Mouse (Mus musculus) forebrain, embryonic 13.5 days (tissue): ENCODE results near the gene Acox1. TPM values are rescaled to one million over a fixed set of nuclear protein-coding genes. Genes with fewer than 3 reads are reported as not detected.

Experiments
- ATAC-seq: fragments of 200-750 bp; cut with Nextera tagmentation; 2 replicates; pipeline ENCODE4 v1.8.0; 2017
- H3K27ac ChIP-seq: fragments of 300-500 bp; sonication (generic); 2 replicates; pipeline ENCODE4 v1.5.1; 2015; ENCODE audit warnings: inconsistent platforms, mild to moderate bottlenecking, moderate library complexity
- H3K27me3 ChIP-seq: fragments of 300-500 bp; sonication (generic); 2 replicates; pipeline ENCODE4 v1.6.1; 2015; ENCODE audit warnings: mild to moderate bottlenecking, inconsistent platforms
- H3K36me3 ChIP-seq: fragments of 300-500 bp; sonication (generic); 2 replicates; pipeline ENCODE4 v1.6.1; 2015; ENCODE audit warnings: mild to moderate bottlenecking, inconsistent platforms; ENCODE audit not compliant: poor library complexity, severe bottlenecking
- H3K4me1 ChIP-seq: fragments of 300-500 bp; sonication (generic); 2 replicates; pipeline ENCODE4 v1.6.1; 2015; ENCODE audit warnings: inconsistent platforms
- H3K4me2 ChIP-seq: fragments of 300-500 bp; sonication (generic); 2 replicates; pipeline ENCODE4 v1.6.1; 2015; ENCODE audit warnings: inconsistent platforms, mild to moderate bottlenecking, moderate library complexity
- H3K4me3 ChIP-seq: fragments of 300-500 bp; sonication (generic); 2 replicates; pipeline ENCODE4 v1.5.1; 2015; ENCODE audit warnings: mild to moderate bottlenecking, inconsistent platforms
- H3K9ac ChIP-seq: fragments of 300-500 bp; sonication (generic); 2 replicates; pipeline ENCODE4 v1.6.1; 2015; ENCODE audit warnings: mild to moderate bottlenecking, inconsistent platforms
- H3K9me3 ChIP-seq: fragments of 300-500 bp; sonication (generic); replicated peaks from 2 replicates; pipeline ENCODE4 v1.6.1; 2016; ENCODE audit warnings: inconsistent platforms
- WGBS: fragments of 180-500 bp; shearing (Covaris S2); methylation state at CpG from one replicate; pipeline ENCODE4 v1.1.7; 2015; 5-methylcytosine and 5-hydroxymethylcytosine counted together
- polyA plus RNA-seq: library from polyadenylated mRNA; unstranded; fragments of >200 nt; fragmentation: Nextera tagmentation; extraction: Ambion mirVana; gene quantifications from 2 replicates; pipeline ENCODE4 v1.2.1, GENCODE M21; 2015

Gene Acox1
- polyA plus RNA-seq, 1 experiment from 2014 or later, result 35.0 TPM

DNA sequence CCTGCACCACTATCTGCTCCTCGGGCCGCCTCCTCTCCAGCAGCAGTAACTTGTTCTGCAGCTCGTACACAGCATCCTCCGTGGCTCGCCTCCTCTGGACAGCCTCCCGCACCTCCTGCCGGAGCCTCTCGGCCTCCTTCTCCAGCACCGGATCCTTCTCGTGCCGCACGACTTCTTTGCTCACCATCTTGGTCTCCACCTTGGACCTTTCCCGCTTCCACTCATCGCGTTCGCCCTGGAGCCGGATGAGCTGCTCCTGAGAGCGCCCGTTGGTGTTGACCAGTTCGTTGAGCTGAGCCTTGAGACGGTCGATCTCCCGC lies 23.9 kb upstream of the Acox1 start:
- no peak for ATAC-seq
- H3K27me3 ChIP-seq, result peaks cover 51% of the 10 kb centered on the region

DNA sequence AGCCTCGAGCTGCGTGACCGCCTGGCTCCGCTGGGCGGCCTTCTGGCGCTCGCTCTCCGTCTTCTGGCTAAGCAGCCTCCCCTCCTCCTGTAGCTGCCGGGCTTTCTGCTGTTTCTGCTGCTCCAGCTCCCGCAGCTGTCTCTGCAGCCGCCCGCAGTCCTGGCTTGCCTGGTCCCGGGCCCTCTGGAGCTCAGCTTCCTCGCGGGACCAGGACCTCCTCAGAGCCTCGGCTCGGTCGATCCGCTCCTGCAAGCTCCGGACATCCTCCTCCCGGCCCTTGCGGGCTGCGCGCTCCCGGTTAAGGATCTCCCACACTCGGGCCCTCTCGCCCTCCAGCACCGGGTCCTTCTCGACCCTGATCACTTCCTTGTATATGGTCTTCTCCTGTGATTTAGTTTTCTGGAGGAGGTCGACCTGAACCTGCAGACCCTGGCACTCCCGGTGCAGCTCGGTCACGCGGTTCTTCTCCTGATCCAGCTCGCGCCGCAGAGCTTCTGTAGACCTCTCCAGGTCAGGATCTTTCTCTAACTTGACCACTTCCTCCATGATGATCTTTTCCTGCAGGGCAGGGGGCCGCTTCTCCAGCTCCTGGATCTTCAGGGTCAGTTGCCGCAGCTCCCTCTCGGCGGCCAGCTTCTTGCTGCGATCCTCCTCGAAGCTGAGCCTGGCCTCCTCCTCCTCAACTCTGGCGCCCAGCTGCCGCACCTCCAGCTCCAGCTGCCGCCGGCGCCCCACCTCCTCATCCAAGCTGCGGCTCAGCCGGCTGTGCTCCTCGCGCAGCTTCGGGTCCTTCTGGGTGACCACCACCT lies 23.3 kb upstream of the Acox1 start:
- WGBS, result 10% methylated on average over 53 of the region's 53 CpGs
- Histone ChIP-seq H3K4me3 (peak overlapping the region; percentile 26), H3K27ac (no peak overlapping the region), H3K9ac (peak overlapping the region; percentile 22; the same call in 1 of the 2 replicates), H3K27me3 (peaks cover 51% of the 10 kb centered on the region), H3K36me3 (no peaks in the 10 kb centered on the region), H3K4me2 (peak overlapping the region; percentile 56), H3K9me3 (0 out of 2 replicates have a peak, but pooled peaks cover 3% of the 10 kb centered on the region), H3K4me1 (peaks cover 30% of the 10 kb centered on the region)
- ATAC-seq, result no peak

More for the DNA sequence above, 23.9 kb upstream of the Acox1 start:
- Histone ChIP-seq H3K9me3 (0 out of 2 replicates have a peak, but pooled peaks cover 3% of the 10 kb centered on the region), H3K4me3 (peak overlapping the region; percentile 26), H3K36me3 (no peaks in the 10 kb centered on the region), H3K4me1 (peaks cover 30% of the 10 kb centered on the region), H3K4me2 (peak overlapping the region; percentile 56), H3K27ac (no peak overlapping the region), H3K9ac (peak overlapping the region; percentile 22; the same call in 1 of the 2 replicates)
- 14% methylated on average over 23 of the region's 23 CpGs for WGBS

DNA sequence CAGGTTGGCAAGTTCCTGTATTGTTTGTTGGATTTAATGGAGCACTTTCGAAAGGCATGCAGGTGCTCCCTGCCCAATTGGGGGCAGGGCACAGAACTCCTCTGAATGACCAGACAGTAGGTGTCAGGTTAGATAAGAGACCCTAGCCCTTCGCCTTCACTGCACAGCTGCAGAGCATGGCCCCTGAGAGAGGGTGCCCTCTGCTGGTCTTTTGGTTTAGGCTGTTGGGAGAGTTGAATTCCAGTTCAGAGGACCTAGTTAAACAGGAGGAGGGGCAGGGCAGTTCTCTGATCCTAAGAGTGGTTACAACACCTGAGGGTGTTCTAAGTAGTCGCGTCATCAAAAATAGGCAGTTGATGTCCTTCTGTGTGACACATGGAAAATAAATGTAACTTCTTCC lies 21.0 kb upstream of the Acox1 start:
- Histone ChIP-seq H3K9ac (no peak overlapping the region), H3K4me3 (no peak overlapping the region), H3K4me1 (peaks cover 30% of the 10 kb centered on the region), H3K9me3 (0 out of 2 replicates have a peak, but pooled peaks cover 3% of the 10 kb centered on the region), H3K27ac (0 out of 2 replicates have a peak overlapping the region, but pooled peaks have one; percentile 75), H3K27me3 (peaks cover 43% of the 10 kb centered on the region), H3K4me2 (no peak overlapping the region), H3K36me3 (no peaks in the 10 kb centered on the region)
- ATAC-seq, result no peak
- 26% methylated on average over 4 of the region's 4 CpGs for WGBS

DNA sequence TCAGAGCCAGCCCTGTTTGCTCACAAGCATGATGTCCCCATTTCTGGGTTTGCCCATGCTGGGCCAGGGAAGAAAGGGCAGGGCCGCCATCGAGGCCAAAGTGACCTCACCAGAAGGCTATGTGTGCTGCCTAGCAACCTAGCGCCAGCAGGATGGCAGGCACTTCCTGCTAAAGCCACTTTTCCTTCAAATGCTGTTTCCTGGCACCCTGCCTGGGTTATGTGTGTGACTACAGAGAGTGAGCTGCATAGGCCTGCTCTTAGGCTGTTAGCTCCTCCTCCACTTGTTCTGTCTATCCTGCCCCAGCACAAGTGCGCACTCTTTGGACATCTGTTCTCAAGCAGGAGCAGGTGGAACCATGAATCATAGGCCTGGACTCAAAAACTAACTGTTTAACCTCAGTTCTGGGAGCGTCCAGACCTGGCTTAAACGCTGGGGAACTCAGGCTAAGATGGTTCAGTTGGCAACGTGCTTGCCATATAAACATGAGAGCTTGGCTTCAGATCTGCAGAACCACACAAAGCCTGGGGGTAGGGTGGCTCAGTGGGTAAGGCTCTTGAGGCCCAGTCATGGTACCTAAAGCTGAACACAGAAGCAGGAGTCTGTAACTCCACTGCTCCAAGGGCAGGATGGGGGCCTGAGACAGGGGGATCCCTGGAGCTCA lies 20.0 kb upstream of the Acox1 start:
- ATAC-seq, result peak; percentile 86
- Histone ChIP-seq H3K9me3 (0 out of 2 replicates have a peak, but pooled peaks cover 3% of the 10 kb centered on the region), H3K4me3 (no peak overlapping the region), H3K36me3 (no peaks in the 10 kb centered on the region), H3K27ac (peak overlapping the region; percentile 75), H3K27me3 (peaks cover 35% of the 10 kb centered on the region), H3K4me2 (no peak overlapping the region), H3K9ac (peak overlapping the region; percentile 14; the same call in 1 of the 2 replicates), H3K4me1 (peaks cover 30% of the 10 kb centered on the region)
- WGBS, result 52% methylated on average over 7 of the region's 7 CpGs

DNA sequence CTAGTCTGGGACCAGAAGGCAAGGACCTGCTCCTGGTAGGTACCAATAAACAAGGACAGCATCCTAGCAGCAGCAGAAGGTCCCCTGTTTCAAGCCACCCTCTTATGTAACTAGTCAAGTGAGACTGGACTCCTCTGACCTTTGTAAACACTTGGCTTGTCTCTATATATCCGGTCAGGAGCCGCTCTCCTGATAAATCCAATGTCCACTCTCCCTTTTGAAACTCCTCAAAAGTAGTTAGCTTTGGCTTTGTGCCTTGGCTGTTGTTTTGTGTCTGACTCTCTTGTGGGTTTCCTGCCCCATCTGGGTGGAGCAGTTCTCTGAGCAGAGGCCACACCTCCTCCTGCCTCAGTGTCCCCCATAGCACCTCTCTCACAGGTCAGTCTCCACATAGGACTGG lies 19.4 kb upstream of the Acox1 start:
- Histone ChIP-seq H3K4me1 (peaks cover 30% of the 10 kb centered on the region), H3K27me3 (peaks cover 29% of the 10 kb centered on the region), H3K4me3 (no peak overlapping the region), H3K9me3 (0 out of 2 replicates have a peak, but pooled peaks cover 3% of the 10 kb centered on the region), H3K36me3 (no peaks in the 10 kb centered on the region), H3K27ac (peak overlapping the region; percentile 75), H3K9ac (peak overlapping the region; percentile 14; the same call in 1 of the 2 replicates), H3K4me2 (no peak overlapping the region)
- ATAC-seq, result no peak
- WGBS, result 94% methylated on average over 2 of the region's 2 CpGs

DNA sequence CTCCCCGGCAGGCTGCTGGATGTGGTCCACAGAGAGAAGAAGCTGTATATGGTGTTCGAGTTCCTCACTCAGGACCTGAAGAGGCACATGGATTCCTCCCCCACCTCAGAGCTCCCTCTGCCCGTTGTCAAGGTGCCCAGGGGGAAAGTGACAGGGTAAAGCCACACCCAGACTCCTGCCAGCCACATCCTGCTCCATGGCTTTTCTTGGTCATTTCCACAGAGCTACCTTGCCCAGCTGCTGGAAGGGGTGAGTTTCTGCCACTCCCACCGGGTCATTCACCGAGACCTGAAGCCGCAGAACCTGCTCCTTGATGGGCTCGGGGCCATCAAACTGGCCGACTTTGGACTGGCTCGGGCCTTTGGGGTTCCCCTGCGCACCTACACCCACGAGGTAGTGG lies 17.7 kb upstream of the Acox1 start:
- no peak overlapping the region for H3K4me3 ChIP-seq
- WGBS, result 87% methylated on average over 11 of the region's 11 CpGs
- no peak overlapping the region for H3K27ac ChIP-seq
- no peak overlapping the region for H3K9ac ChIP-seq
- no peak overlapping the region for H3K4me2 ChIP-seq
- H3K36me3 ChIP-seq, result peaks cover 5% of the 10 kb centered on the region; the same call in 1 of the 2 replicates
- 0 out of 2 replicates have a peak, but pooled peaks cover 2% of the 10 kb centered on the region for H3K9me3 ChIP-seq
- H3K4me1 ChIP-seq, result peaks cover 18% of the 10 kb centered on the region
- H3K27me3 ChIP-seq, result peaks cover 11% of the 10 kb centered on the region
- no peak for ATAC-seq

DNA sequence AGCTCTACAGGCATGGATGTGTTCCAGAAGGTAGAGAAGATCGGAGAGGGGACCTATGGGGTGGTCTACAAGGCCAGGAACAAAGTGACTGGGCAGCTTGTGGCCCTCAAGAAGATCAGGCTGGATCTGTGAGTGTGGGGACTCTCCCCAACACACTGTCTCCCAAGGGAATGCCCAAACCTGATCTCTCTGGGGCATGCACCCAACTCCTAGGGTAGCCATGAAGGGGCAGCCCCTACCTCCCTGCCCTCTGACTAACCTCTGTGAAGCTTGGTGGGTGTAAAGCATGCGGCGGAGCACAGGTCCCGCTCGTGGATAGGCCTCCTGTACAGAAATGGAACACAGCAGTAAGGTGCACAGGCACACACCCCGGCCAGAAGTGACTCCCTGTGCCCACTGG lies 17.1 kb upstream of the Acox1 start:
- WGBS, result 85% methylated on average over 6 of the region's 6 CpGs
- H3K27ac ChIP-seq, result no peak overlapping the region
- H3K4me1 ChIP-seq, result peaks cover 18% of the 10 kb centered on the region
- H3K9me3 ChIP-seq, result no peaks in the 10 kb centered on the region
- H3K4me3 ChIP-seq, result no peak overlapping the region
- no peak overlapping the region for H3K9ac ChIP-seq
- no peak for ATAC-seq
- H3K4me2 ChIP-seq, result no peak overlapping the region
- peaks cover 6% of the 10 kb centered on the region for H3K27me3 ChIP-seq
- H3K36me3 ChIP-seq, result peaks cover 5% of the 10 kb centered on the region; the same call in 1 of the 2 replicates

DNA sequence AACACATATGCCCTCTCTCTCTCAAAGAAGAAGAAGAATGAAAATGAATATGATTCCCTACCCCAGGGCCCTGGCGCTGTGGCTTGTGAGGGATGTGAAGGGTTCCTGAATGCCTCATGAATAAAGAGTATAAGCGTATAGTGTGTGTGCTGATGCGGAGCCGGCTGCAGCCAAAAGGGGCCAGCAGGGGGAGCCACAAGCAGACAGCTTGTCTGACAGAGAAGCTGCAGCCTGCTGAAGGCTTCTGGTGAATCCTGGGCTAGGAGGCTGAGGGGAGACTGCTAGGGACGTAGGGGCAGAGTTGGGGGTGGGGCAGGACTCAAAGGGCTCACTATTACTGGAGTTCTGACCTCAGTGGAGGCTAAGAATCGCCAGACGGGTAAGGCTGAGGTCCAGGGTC lies 16.3 kb upstream of the Acox1 start:
- Histone ChIP-seq H3K9ac (no peak overlapping the region), H3K9me3 (no peaks in the 10 kb centered on the region), H3K4me2 (no peak overlapping the region), H3K4me1 (peaks cover 18% of the 10 kb centered on the region), H3K36me3 (peaks cover 5% of the 10 kb centered on the region; the same call in 1 of the 2 replicates), H3K4me3 (no peak overlapping the region), H3K27me3 (no peaks in the 10 kb centered on the region), H3K27ac (no peak overlapping the region)
- ATAC-seq, result no peak
- WGBS, result 81% methylated on average over 7 of the region's 7 CpGs

DNA sequence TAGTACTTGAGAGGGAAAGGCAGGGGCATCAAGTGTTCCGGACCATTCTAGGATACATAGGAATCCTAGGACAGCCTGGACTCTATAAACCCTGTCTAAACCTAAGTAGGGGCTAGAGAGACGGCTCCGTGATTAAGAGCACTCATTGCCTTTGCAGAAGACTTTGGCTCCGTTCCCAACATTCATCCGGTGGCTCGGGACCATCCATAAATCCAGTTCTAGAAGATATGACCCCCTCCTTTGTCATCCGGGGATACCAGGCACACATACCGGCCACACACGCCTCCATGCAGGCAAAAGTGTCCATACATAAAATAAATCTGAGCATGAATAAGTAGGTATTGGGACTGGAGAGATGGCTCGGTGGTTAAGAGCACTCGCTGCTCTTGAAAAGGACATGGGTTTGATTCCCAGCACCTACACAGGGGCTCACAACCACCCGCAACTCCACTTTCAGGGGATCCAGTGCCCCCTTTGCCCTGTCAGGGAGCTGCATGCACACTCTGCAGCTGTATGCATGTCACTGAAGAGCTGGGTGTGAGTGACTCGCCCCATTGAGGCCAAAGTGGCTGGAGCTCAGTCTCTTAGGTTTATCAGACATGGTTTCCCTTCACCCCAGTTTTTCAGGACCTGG lies 15.1 kb upstream of the Acox1 start:
- Histone ChIP-seq H3K9ac (no peak overlapping the region), H3K4me2 (no peak overlapping the region), H3K4me1 (peaks cover 8% of the 10 kb centered on the region), H3K36me3 (peaks cover 5% of the 10 kb centered on the region; the same call in 1 of the 2 replicates), H3K27me3 (no peaks in the 10 kb centered on the region), H3K4me3 (no peak overlapping the region), H3K9me3 (no peaks in the 10 kb centered on the region), H3K27ac (no peak overlapping the region)
- ATAC-seq, result no peak
- WGBS, result 92% methylated on average over 13 of the region's 13 CpGs

DNA sequence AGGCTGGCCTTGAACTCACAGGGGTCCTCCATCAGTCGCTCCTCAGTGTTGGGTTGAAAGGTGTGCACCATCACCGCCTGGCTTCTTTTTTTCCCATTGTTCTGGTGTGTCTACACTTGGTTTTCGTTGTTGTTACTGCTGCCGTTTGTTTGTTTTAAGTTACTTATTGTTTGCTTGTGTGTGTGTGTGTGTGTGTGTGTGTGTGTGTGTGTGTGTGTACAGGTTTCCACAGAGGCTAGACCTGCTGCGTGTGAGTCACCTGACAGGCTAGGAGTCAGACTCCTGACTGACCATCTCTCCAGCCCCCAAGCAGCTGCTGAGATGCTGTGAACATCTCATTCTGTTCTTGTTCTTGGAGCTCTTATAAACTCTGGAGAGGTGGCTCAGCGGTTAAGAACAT lies 14.0 kb upstream of the Acox1 start:
- no peak overlapping the region for H3K27ac ChIP-seq
- no peaks in the 10 kb centered on the region for H3K4me1 ChIP-seq
- H3K27me3 ChIP-seq, result no peaks in the 10 kb centered on the region
- H3K4me3 ChIP-seq, result no peak overlapping the region
- no peak for ATAC-seq
- H3K36me3 ChIP-seq, result peaks cover 5% of the 10 kb centered on the region; the same call in 1 of the 2 replicates
- no peak overlapping the region for H3K4me2 ChIP-seq
- no peaks in the 10 kb centered on the region for H3K9me3 ChIP-seq
- 95% methylated on average over 6 of the region's 6 CpGs for WGBS
- H3K9ac ChIP-seq, result no peak overlapping the region

DNA sequence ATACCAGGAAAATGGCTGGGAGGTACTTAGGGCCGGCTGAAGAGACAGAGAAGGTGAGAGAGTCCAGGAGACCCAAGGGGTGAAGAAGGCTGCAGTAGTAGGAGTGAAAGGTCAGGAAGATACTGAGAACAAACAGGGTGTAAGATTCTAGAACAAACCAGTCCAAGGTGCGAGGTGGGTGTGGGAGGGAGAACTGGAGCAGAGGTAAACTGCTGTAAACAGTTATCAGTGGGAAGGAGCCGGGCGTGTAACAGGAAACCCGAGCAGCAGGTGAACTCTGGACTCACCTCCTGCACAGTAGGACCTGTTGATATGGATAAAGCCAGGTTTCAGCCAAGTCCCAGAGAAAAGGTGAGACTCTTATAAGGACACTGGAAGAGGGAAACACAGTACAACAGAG lies 11.9 kb upstream of the Acox1 start:
- WGBS, result 74% methylated on average over 5 of the region's 5 CpGs

DNA sequence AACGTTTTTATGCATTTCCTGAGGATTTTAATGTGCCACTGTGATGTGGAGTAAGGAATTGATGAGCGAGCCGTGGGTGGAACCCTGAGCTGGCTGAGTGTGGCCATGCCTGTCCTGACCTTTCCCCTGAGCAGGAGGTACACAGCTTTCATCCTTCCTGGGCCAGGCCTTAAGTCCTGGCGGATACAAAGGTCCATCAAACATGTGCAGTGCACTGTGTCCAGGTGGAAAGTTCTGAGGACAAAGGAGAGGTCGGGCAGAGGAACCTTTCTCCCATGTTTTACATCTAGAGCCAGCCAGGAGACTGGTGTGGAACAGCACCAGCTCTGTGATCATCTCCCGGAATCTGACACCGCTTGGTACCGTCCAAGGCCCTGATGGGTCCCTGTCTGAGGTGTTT lies 10.4 kb upstream of the Acox1 start:
- H3K4me1 ChIP-seq, result no peaks in the 10 kb centered on the region
- H3K9me3 ChIP-seq, result no peaks in the 10 kb centered on the region
- no peak overlapping the region for H3K4me3 ChIP-seq
- no peak overlapping the region for H3K27ac ChIP-seq
- no peak overlapping the region for H3K9ac ChIP-seq
- H3K36me3 ChIP-seq, result peaks cover 34% of the 10 kb centered on the region
- WGBS, result 83% methylated on average over 8 of the region's 8 CpGs
- no peak overlapping the region for H3K4me2 ChIP-seq
- ATAC-seq, result no peak
- no peaks in the 10 kb centered on the region for H3K27me3 ChIP-seq

More for the DNA sequence above, 11.9 kb upstream of the Acox1 start:
- Histone ChIP-seq H3K27me3 (no peaks in the 10 kb centered on the region), H3K27ac (no peak overlapping the region), H3K4me3 (no peak overlapping the region), H3K9ac (no peak overlapping the region), H3K36me3 (peaks cover 24% of the 10 kb centered on the region), H3K9me3 (no peaks in the 10 kb centered on the region), H3K4me1 (no peaks in the 10 kb centered on the region), H3K4me2 (no peak overlapping the region)
- ATAC-seq, result no peak
